Mouse (Mus musculus) right cerebral cortex, postnatal 36 days (tissue): ENCODE measurements at regions not wholly inside any gene's neighbourhood (a gene's known extent, or its start where the extent isn't known, plus 50 kb on each side); places are given as distances from the start of the nearest gene placed in this dataset.
"Not testable (repeated sequence)": the region's sequence is repeated elsewhere in the genome, so short reads cannot be mapped to it uniquely, and the experiment has no call there.

ENCODE experiments used
- DNase-seq, 2 experiments: peaks; one replicate each; pipeline ENCODE4 v3.0.0; 2022; ENCODE audit warnings: low spot score in 2 of 2, mixed read lengths in 1 of 2

DNA sequence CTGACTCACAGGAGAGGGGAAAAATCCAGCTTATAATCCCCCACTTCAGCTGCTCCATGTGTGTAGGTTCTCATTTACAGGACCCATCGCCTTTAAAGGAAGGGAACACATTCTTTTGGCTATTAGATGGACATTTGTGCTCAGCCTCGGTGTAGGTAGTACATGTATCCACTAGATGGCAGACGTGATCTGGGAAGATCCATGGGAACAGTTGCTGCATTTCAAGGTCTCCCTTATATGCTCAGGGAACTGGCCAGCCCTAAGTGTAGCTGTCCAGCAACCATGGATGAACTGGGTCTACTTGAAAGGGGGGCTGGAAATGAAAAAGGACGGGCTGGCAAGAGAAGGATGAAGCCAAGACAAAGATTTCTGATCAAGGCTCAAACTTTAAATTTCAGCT, 124.0 kb downstream of the Akain1 start:
- peak; percentile 9 to 36 for DNase-seq

DNA sequence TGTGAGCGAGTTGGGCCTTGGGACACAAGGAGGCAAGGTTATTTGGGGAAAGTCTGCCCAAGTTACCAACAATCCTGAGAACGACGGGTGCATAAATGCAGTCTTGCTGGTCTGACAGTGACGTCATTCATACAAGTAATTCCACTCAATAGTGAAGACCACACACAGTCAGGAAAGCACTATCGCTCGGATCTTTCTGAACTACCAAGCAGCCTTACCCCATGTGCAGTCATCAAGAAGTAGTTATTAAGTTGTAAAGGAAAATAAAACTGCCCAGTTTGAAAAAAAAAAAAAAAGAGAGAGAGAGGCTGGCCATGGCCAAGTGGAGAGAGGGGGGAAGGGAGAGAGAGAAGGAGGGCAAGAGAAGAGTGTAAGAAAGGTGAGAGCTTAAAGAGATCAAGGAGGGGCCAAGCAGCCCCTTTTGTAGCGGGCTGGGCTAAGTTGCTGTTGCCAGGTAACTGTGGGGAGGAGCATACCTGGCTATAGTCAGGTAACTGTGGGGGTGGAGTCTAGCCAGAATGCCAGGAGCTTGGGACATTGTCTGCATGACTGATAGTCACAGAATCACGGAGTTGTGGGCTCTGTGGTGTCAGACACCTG, 132.0 kb downstream of the Akain1 start:
- not testable (repeated sequence) for DNase-seq

DNA sequence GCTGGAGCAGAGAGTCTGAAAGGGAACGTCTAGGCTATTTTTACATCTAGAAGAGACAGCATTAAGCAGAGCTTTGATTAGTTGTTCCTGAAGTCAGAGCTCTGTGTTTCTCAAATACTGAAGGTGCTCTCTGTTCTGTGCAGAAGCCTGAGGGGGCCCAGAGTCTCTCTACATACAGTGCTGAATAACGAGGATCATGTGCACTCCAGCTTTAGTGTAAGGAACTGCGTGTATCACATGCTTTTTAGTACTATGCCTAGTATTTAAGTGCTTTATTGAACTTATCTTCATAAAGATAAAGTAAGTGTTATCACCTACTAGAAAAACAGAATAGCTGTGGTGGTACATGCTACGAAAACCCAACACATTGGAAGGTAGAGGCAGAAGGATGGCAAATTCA, 151.4 kb downstream of the Akain1 start:
- no peak for DNase-seq

DNA sequence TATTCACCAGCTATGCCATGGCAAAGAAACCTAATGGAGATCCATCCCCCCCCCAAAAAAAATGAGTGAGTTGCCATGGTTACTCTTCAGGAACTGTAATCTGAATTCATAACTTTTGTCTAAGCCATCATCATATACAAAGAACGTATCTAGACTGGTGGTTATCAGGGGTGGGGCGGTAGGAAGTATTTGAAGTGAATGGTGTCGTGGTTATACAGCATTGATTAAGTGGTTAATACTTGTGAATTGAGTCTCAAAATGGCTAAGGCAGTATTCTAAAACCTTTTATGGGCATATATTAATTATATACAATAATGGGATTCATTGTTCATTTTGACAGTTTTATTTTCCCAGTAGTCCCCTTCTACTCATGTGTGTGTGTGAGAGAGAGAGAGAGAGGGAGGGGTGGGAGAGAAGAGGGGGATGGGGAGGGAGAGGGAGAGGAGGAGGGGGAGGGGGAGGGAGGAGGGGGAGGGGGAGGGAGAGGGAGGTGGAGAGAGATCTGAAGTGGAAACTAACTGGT, 158.7 kb downstream of the Akain1 start:
- no peak for DNase-seq

DNA sequence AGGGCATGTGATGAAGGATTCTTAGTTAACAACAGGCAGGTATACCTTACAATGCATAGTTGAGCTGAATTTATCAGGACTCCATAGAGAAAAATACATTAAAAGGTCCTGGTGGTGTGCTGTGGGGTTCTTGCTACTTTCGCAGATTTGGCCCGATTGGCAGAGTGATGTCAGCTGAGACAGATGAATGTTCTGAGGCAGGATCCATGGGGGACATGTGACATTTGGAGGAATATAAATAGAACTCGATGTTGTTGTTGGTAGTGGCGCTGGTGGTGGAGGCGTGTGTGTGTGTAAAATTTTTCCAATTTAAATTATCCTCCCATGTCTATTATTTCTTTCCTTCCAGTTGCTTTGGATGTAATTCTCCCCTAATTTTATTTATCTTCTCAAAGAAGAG, 159.3 kb downstream of the Akain1 start:
- DNase-seq = no peak

DNA sequence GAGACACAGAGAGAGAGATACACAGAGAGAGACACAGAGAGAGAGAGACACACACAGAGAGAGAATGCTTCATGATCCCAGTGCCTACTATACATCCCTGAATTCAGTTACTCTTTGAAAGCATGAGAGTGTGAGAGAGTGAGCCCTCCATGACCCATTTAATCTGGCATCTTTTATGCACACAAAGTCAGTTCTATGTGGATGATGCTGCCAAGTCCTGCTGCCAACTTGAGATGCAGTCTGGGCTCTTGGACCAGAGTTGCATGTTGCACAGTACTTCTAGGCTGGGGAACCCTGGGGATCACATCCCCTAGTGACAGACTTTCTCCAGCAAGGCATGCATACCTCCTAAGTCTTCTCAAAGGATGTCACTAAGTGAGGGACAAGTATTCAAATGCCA, 164.5 kb downstream of the Akain1 start:
- no peak for DNase-seq

DNA sequence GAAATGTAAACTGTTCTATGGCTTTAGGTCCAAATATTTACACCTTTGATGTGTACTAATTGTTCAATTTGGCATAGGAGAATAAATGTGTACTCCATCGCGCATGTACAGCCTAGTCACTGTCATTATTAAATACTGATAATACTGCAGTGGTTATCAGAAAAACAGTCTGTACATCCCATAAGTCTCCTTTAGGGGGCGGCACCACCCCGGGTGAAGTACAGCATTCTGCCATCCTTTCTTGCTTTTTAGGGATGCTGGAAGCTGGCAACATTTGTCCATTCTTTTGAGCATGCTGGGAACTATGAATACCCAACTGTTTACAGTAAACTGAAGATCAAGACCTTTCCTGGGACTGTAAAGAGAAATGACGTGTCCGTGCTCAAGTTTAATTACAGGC, 165.6 kb downstream of the Akain1 start:
- DNase-seq = peak; percentile 12 to 15

DNA sequence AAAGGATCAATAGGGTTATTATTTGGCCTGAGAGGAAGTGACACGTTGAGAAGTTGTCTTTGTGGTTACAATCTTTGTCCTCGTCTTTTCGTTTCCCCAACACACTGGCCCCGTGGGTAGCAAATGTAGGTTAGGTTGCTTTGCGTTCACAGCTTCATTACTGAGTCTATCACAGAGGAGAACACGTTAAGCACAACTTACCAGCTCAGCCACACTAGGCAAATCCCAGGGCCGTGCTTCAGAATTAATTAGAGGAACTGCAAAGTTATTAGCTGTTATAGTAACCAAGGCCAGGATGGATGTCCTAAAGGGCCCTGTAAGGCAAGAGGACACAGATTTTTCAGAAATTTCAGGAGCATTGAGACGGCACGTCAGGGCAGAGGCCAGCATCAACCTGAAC, 166.3 kb downstream of the Akain1 start:
- no peak for DNase-seq

DNA sequence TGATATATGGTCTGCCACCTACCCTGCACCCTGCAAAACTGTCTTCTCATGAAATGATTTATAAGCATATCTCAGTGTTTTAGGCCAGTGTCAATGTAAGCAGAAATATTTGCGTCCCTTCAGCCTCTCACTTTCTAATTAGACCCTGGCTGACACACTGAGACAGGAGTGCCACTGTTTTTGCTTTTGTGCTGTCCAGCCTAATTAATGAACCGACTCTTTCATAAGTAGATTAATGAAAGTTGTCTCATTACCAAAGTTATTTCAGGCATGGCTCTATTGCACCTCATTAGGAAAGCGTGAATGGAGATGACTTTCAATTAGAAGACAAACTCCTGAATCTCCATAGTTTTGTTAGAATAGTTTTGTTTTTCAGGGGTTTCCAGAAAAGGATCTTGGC, 192.3 kb downstream of the Akain1 start:
- DNase-seq = no peak

DNA sequence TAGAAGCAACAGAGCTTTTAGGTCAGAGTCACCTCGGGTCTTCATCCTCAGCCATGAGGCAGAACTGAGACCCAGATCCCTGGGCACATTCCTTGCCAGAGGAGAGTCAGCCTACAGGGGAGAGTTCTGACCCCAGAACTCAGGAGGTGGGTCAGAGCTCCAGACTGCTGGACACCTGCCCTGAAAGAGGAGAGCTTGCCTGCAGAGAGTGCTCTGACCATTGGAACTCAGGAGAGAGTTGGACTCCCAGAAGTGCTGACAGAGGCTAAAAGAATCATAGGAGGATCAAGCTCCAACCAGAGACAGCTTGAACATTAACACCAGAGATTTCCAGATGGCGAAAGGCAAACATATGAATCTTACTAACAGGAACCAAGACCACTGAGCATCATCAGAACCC, 211.4 kb downstream of the Akain1 start:
- not testable (repeated sequence) for DNase-seq

DNA sequence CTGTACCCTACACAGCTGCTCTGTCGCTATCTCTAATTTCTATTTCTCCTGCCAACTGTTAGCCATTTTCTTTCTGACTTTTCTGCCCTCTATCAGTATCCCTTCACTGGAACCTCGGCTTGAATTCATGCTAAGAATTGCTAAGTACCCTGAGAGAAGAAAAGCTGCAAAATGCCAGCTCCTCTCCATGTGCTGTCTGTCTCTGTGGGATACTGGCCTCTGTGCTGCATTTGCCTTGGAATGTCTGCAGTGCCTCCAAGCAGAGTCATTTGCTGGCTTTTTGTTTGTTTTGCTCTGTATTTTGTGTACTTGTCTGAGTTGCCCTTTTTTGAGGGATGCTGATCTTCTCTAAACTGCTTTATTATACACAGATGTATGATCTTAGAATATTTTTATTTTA, 215.5 kb downstream of the Akain1 start:
- DNase-seq = no peak

DNA sequence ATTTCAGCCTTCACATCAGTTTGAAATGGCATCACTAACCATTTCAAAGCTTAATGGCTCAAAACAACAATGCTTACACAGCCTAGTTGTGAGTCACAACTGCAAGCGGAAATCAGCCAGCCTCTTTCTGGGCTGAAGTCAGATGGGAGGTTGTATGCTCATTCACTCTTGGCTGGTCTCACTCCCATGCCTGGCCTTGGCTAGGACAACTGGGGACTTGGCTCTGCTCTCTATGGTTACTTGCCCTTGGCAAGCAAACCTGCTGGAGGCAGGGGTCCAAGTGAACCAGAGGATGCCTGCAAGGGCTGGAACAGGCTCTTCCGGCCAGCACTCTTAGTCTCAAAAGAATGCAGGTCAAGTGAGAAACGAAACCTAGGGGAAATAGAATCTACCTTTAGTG, 233.4 kb downstream of the Akain1 start:
- DNase-seq = peak; percentile 24 to 30

DNA sequence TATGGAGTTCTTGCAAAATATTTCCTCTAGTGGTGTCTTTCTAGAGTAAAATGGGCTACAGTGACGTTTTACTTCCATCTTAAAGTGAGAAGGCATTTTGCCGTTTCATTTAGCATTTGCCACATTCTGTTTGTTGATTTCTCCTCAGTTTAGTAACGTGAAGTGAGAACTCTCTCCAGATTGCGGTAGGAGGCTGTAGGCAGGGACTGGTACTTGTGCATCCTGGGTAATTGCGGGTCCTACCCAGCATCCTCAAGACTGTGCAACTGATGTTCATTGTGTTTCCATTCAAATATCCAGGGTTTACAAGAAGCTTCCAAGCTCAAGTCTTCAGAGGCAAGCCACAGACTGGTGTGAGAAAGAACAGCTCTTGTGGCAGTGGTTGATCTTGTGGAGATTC, 244.0 kb downstream of the Akain1 start:
- peak; percentile 43 to 46 for DNase-seq

DNA sequence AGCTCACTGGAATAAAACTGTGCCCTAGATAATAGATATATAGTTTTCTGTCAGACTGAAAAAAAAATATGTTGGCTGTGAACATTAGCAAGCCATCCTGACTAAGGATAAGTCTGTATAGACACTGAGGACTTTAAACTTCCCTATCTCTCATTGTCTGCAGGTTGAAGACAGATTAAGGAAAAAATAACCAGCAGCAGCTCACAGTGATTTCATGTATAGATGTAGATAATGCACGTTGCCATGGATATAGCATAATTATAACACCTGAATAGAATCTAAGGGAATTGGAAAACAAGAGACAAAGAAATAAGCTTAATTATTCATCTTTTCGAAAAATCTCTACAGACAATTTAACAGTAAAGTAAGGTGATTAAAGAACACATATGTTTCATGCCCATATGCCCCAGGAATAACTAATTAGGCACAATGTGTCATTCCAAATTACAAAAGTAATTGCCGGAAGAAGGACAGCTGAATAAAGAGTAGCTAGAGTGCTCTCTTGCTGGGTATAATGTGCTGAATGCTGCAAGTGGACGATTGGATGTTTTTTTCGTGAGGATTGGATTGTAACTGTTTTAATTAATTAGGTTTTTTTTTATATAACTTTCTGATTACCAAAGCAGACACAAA, 246.6 kb downstream of the Akain1 start:
- DNase-seq = no peak

DNA sequence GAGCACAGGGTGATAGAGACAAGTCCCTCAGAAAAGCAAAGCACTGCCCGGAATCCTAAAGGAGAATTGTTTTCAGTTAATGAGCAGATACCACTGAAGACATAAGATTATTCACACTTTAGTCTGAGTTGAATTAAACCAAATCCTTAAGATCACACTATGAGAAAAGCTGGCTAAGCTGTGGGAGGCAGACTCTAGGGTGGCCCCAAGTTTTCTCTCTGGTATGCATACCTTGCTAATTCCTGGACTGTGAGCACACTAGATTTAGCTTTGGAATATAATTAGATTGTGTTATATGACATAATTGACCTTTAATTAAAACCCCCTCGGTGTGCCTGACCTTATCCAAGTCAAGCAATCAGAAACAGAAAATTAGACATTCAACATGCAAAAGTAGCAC, 247.3 kb downstream of the Akain1 start:
- no peak for DNase-seq

DNA sequence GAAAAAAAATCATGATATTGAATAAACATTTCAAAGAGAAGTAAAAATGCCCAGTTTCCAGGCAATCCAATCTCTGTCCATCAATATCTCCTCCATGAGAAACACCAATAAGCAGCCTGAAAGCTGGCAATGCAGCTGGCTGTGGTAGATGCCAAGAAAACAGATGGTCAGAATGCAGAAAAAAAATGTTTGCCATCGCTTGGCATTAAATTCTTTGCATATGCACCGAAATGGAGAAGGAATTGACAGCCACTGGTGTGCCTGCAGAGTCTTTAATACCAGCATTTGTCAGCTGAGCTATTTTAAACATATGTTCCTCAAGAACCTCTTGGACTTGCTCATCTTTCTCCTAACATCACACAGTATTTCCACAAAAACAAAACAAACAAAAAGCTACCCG, 256.2 kb downstream of the Akain1 start:
- DNase-seq = peak; percentile 16

DNA sequence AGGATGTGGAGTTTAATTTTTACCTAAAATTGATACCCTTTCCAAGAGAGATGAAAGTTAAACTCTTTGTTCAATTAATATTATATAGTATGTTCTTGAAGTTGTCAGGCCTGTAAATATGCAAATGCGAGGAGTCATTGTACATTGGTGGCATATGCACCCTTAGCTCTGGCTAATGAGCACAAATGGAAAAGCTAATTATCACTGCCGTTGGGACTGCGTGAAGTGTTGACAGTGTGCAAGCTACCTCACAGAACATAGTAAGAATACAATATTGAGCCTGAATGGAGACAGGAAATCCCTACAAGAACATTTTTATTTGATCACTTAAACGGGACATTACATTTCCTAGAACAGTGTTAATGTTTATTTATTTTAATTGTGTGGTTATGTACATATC, 241.5 kb upstream of the Dlgap1 start:
- no peak for DNase-seq

DNA sequence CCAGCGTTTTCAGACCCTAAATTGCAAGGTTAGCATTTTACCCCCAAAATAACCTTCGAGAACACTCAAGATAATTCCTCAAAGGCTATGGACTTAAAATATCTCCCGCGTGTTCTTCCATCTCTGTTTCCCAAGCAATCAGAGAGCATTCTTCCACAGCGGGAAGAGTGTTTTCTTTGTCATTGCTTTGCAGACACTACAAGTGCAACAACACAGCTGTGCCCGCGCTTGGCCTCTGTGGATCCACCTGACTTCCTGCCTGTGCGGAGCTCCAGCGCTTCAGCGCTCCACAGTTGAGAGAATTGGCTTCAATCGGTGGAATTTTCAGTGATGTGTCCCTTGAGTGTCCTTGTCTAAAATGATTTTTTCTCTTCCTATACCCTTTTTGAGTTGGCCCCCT, 235.9 kb upstream of the Dlgap1 start:
- DNase-seq = peak; percentile 4 to 5

DNA sequence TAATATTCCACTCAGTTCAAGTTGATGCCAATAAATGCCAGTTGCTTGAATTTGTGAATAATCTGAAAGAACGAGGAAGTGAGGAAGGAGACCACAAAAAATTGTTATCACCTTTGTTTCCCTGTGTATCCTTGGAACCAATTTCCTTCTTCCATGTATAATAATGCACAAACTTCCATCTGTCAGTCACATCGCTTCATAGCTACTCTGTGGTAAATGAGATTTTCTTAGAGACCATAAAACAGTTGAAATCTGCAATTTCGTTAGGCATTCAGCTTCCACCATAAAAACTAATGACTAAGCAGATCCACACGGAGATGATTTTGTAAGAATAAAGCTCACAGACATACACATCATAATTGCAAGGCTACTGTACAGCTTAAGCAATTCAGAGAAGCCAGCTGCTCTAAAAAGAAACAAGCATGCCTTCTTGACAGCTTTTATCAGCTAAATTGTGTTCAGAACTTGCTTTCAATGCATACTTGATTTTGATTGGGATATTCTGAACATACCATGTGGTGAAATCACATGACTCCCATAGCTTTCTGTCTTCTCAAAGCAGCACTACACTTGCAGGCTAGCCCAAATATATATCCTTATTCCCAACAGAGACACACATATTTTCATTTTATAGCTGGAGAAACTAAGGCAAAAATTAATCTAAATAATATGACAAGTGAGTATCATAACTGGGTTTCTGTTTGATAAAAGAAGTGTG, 232.3 kb upstream of the Dlgap1 start:
- no peak for DNase-seq

DNA sequence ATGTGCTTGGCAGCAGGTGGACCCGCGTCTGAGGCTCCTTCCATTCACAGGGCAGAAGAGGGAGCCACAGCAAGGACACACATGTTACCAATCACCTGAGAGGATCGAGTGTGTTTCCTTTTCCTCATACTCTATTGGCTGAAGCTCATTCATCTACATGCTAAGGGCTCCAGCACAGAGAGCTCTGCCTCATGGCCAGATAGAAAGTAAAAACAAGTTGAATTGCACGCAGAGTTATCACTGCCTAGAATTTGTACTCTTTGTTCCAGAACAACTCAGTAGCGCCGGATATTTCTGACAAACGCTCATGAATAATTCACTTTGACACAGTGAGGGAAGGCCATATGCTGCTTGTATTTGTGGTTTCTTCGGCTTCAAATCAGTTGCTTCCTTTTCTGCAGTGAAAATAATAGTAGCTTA, 199.9 kb upstream of the Dlgap1 start:
- peak; percentile 43 to 76 for DNase-seq

DNA sequence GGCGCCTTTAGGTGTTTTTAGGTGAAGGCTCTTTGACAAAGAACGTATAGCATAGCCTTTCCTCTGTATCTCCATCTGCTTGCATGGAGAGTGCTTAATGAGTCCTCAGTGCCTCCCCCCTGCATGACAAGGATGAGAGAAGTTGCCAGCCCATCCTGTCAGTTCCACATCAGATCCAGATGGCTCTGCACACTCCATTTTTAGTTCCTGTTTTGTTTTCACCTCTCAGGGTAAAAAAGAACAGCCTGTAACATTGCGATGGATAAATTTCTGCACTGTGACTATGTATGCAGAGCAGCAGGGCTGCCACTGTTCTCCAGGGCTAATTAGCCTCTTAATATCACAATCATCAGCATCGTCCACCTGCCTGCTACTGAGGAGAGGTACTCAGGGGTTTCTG, 198.8 kb upstream of the Dlgap1 start:
- DNase-seq = peak; percentile 24 to 73

DNA sequence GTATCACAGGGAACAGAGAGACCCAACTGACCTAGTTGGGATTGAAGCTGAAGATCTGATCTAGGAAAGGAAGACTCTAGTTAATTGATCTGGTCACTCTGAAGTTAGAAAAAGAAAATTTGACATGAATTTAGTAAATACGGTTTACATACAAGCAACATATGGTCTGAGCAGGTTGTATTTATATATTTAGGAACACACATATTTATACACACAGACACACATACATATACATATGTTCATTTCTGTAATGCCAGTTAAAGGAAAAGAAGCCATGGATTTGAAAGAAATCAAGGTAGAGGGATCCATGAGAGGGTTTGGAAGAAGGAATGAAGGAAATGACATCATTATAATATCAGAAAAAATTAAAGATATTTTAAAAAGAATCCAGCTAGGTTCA, 187.7 kb upstream of the Dlgap1 start:
- no peak for DNase-seq

DNA sequence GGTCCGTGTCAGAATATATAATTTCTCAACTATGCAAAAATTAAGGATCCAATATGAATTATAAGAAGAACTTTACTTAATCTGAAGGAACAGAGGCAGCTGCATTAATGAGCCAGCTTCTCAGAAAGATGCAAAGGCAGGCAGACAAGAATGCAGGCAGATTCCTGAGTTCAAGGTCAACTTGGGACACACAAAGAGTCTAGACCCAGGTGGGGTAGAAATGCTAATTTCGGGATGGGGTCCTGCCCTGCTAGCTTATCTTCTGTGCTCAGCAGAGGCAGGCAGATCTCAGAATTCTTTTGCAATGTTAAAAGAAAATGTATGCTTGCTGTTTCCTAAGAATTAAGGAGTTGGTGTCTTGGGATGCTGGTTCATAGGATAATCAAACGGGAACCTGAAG, 181.9 kb upstream of the Dlgap1 start:
- no peak for DNase-seq
